Mouse (Mus musculus) frontal cortex, postnatal 10 days (tissue): ENCODE data around the gene Clock.

Source experiments
- DNase-seq, 2 experiments: peaks; one replicate each; pipeline ENCODE4 v3.0.0; 2022; ENCODE audit warnings: low spot score in 2 of 2, mixed read lengths in 1 of 2

The Clock gene

GRCm38 (mm10) chr5:76179791-76180190 lies 124.8 kb downstream of the Clock start:
- DNase-seq = no peak

- no peak for DNase-seq
Observed at GRCm38 (mm10) chr5:76179171-76179570, 125.4 kb downstream of the Clock start.

GRCm38 (mm10) chr5:76177664-76178063 lies 126.9 kb downstream of the Clock start:
- DNase-seq = no peak

DNA sequence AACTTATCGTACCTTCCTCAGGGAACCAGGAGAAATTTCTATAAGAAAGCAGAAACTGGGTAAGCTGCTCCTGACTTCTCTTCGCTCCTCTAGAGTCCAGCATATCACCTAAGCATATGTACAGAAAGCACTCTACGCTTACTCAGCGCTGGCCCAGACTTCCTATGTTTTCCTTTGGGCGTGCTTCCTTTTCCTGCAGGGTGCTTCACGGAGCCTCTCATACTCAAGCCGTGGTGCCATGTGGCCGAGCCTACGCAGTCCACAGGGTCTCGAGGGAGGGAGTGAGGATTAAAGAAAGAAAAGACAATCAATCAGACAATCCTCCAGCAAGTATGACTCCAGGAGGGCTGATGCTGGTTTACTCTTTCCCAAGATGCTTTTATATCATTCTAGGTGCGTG lies 127.8 kb downstream of the Clock start:
- DNase-seq = no peak

DNA sequence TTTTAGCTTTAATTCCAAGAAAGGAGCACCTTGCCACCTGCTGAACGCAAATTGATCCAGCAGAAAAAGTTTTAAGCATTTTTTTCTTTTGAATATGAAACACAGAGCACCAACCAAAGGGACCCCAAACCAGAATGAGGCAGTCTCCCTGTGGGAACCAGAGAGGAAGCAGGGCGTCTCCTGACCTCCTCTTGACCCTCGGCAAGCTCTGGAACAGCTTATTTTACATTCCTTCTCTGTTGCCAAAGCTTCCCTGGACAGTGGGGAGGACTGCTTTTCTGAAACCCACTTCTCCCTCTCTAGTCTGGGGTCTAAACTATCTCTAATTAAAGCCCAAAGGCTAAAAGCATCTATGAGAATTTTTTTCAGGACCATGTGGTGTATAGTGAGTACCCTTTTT lies 128.2 kb downstream of the Clock start:
- DNase-seq = no peak

DNA sequence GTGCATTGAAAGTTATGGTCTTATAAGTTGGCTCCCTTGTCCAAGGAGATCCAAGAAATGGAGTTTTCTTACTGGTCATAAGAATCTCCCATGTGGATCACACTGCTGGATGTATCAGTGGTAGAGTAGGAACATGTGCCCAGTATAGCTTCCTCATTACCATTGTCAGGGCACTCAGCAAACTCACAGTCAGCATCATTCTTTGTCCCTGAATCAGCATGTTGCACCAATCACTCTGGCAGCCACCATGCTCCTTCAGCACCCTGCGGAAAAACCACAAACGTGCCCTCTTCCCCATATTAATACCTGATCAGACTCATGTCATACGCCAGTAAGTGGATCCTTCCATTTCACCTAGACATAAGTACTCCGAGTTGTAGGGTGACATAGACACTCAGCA lies 129.5 kb downstream of the Clock start:
- DNase-seq = no peak

DNA sequence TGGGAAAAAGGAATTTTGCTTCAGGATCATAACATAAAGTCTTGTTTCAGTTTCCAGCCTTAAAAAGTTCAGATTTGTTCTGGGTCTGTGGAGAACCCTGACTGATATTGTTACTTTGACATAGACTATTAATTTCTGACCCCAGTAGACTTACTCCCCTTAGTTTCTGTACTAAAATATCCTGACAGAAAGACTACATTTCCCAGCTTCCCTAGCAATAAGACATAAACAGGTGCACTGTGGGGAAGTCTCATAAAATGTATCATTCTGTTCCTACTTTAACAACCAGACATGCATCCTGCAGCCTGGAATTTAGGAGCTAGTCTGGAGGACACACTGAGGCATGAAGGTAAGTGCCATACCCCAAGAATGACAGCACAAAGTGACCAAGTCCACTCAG lies 133.6 kb downstream of the Clock start:
- DNase-seq = no peak

- no peak for DNase-seq
Observed at GRCm38 (mm10) chr5:76170522-76170921, 134.1 kb downstream of the Clock start.

DNA sequence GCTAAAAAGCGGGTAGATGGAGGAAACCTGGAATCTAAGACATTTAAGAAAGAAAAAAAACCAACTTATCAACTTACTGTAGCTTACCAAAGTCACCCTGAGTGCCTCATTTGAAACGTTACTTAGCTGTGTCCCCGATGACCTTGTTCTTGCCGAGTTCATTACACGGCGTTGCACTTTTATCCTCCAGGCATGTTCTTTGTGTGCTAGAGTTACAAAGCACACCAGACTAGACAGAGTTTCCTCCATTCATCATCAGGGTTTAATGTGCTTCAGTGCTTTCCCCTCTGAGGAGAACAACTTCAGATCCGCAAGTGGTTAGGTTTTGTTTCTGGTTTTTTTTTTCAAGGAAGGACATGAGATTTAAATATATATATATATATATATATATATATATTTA lies 139.8 kb downstream of the Clock start:
- DNase-seq = no peak

DNA sequence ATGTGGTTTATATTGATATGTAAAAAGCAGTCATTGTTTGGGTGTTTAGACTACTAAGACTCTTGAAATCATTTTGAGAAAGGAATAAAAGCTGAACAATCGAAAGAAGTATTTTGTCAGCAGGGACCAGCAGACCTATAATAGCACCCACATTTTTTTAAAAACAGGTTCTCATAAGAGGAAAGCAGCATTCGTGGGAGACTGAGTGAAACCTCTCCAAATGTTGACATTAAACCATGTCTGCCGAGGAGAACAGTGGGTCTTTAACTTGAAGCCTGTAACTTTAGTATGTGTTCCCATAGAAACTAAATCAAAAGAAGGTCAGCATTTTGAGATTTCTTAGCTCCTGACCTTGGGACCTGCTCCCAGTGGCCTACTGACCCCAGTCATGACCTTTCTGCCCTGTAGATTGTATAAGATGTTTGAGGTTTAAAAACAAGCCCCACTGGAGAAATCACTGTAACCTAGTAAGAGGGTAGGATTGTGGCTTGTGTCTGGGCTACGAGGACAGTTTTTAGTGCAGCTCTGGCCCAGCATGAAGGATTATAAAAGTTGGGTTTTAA lies 140.7 kb downstream of the Clock start:
- DNase-seq = no peak

DNA sequence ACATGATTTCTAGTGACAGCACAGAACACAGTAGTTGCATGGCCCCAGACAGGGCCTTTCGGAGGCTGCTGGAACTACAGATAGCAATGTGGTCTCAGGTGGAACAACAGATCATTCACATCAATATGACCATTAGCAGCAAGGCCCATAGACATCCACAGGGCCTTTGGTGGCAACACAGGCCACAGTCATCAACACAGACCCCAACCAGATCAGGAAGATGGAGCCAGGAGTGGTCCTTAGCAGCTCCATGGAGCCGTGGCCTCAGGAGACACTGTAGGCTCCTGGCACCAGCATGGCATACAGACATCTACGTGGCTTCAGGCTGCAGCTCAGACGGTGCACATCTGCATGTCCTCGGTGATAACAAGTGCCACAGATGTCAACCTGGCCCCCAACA lies 141.7 kb downstream of the Clock start:
- DNase-seq = no peak

DNA sequence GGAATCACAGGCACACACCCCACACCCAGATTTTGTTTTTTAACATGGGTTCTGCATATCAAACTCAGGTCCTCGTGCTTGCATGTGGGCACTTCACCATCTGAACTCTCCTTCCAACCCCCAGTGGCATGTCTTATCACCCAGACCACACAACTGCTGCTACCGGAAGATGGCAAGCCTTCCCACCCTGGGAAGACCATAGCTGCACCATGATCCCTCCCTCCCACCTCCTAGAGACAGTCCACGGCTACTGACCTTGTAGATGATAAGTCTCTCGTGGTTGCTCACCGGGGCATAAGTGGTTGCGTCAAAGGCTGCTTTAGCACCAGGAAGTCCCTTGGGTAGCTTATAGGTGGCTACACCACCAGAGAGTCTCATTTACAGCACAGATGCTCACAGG lies 143.1 kb downstream of the Clock start:
- DNase-seq = no peak

DNA sequence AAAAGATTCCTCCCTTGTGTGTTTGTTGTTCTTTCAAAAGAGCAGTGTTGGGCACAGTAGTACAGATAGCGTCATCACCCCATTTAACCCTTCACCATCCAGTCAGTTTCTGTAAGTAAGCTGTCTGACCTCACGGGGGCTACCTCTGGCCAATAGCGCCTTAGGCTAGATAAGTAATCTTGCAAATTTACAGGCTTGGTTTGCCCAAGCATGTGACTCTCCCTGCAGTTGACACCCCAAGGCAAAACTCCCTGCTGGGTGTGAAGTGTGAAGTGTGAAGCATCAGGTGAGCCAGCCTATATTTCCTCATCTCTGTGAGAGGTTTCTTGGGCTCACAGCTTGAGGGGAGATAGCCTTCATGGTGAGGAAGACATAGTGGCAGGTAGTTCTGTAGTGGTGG lies 144.5 kb downstream of the Clock start:
- no peak for DNase-seq
